ENCODE assay signal across 17 mouse cellular contexts in the genomic region with DNA sequence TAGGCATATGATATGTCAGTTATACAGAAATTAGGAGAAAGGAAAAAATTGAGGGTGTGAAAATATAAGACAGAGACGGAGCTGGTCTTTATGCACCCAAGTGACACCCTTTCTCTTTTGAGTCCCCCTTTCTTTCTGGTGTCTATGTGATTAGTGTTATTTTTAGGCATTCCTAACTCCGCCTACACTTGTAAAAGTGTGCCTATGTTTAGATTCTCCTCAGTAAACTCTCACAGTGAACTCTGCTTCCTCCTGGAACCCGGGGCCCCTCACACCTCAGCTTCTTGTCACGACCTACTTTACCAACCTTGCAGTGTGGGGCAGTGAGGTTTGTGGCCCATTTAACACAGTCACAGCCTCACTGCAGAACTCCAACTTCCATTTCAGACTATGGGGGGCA.
DNase-seq lines count a peak whose midpoint lies in the region; ATAC-seq and TF ChIP-seq lines count a peak whose summit lies in the region.
"Had no signal": no experiment of that assay in that cellular context is flagged by ENCODE, and none has a peak within 500 bp of the region (broad histone marks: within the 10 kb centered on the region; RNA-seq: fewer than 3 reads in every experiment).

No protein-coding gene starts in this region.

- no peak overlapping the region for H3K4me3 ChIP-seq in heart, embryonic 12.5 days
- no peak overlapping the region for H3K4me3 ChIP-seq in heart, embryonic 16.5 days (ENCODE audit: low read length)
- H3K4me3 ChIP-seq in midbrain, embryonic 16.5 days (ENCODE audit: low read depth, low read length) = no peak overlapping the region
- no peak overlapping the region for H3K4me3 ChIP-seq in midbrain, postnatal 0 days (ENCODE audit: low read depth, low read length)
- H3K4me3 ChIP-seq: embryonic facial prominence, embryonic 10.5 days; forebrain, embryonic 13.5 days; intestine, embryonic 15.5 days had no signal

- 30% methylated on average over 4 of the region's 4 CpGs for WGBS in heart, embryonic 12.5 days
- WGBS in heart, embryonic 16.5 days = 26% methylated on average over 4 of the region's 4 CpGs
- WGBS in midbrain, embryonic 16.5 days = 85% methylated on average over 4 of the region's 4 CpGs
- WGBS in midbrain, postnatal 0 days = 81% methylated on average over 4 of the region's 4 CpGs

- DNase-seq in heart, postnatal 25 days (ENCODE audit: low spot score) = no peak
- no peak for DNase-seq in heart, adult 9 months (ENCODE audit: low spot score in 2 of 2)
- no peak for DNase-seq in midbrain, postnatal 0 days (ENCODE audit: low spot score)
- DNase-seq in cerebellum, postnatal 14 days = no peak
- DNase-seq: adrenal gland, adult 2 months; adrenal gland, postnatal 25 days; cerebellum, adult 18-20 months; cerebellum, adult 9-11 months; forebrain, postnatal 0 days; gastrocnemius, postnatal 14 days; kidney, adult 18-20 months had no signal

- H3K36me3 ChIP-seq in heart, embryonic 12.5 days = no peaks in the 10 kb centered on the region
- no peaks in the 10 kb centered on the region for H3K36me3 ChIP-seq in heart, embryonic 16.5 days (ENCODE audit: control insufficient read depth, insufficient read depth)
- no peaks in the 10 kb centered on the region for H3K36me3 ChIP-seq in midbrain, embryonic 16.5 days (ENCODE audit: control insufficient read depth, insufficient read depth, low read length)
- H3K36me3 ChIP-seq in midbrain, postnatal 0 days (ENCODE audit: insufficient read depth, low read length) = no peaks in the 10 kb centered on the region
- H3K36me3 ChIP-seq: embryonic facial prominence, embryonic 10.5 days; intestine, embryonic 15.5 days had no signal

- H3K27me3 ChIP-seq in heart, embryonic 12.5 days (replicated peaks) = no peaks in the 10 kb centered on the region
- H3K27me3 ChIP-seq in heart, embryonic 16.5 days (ENCODE audit: control insufficient read depth, insufficient read depth, low read length) = no peaks in the 10 kb centered on the region
- no peaks in the 10 kb centered on the region for H3K27me3 ChIP-seq in midbrain, embryonic 16.5 days (ENCODE audit: control insufficient read depth, insufficient read depth, low read depth, low read length)
- H3K27me3 ChIP-seq in midbrain, postnatal 0 days (ENCODE audit: insufficient read depth, low read length) = no peaks in the 10 kb centered on the region
- H3K27me3 ChIP-seq: forebrain, embryonic 13.5 days; intestine, embryonic 15.5 days had no signal

- TF ChIP-seq CTCF in midbrain, postnatal 0 days (IDR thresholded peaks at IDR 0.05) = no peak

- H3K9ac ChIP-seq in heart, embryonic 12.5 days = no peak overlapping the region
- peak overlapping the region; percentile 44 for H3K9ac ChIP-seq in heart, embryonic 16.5 days (ENCODE audit: low read length)
- H3K9ac ChIP-seq in midbrain, embryonic 16.5 days (ENCODE audit: low read depth, low read length) = peak overlapping the region; percentile 22; the same call in 1 of the 2 replicates
- H3K9ac ChIP-seq in midbrain, postnatal 0 days (replicated peaks; ENCODE audit: low read length, poor library complexity, severe bottlenecking) = no peak overlapping the region
- H3K9ac ChIP-seq: forebrain, embryonic 13.5 days; forebrain, postnatal 0 days; intestine, embryonic 15.5 days had no signal

- H3K9me3 ChIP-seq in heart, embryonic 12.5 days (replicated peaks) = no peaks in the 10 kb centered on the region
- H3K9me3 ChIP-seq in heart, embryonic 16.5 days (replicated peaks; ENCODE audit: control insufficient read depth, low read length) = no peaks in the 10 kb centered on the region
- H3K9me3 ChIP-seq in midbrain, embryonic 16.5 days (replicated peaks; ENCODE audit: control insufficient read depth, low read length, poor library complexity, severe bottlenecking) = no peaks in the 10 kb centered on the region
- no peaks in the 10 kb centered on the region for H3K9me3 ChIP-seq in midbrain, postnatal 0 days (ENCODE audit: low read length)
- H3K9me3 ChIP-seq: embryonic facial prominence, embryonic 10.5 days; forebrain, embryonic 13.5 days; intestine, embryonic 15.5 days had no signal

- peak overlapping the region; percentile 41 for H3K4me2 ChIP-seq in heart, embryonic 12.5 days
- H3K4me2 ChIP-seq in heart, embryonic 16.5 days (ENCODE audit: low read depth, low read length) = peak overlapping the region; percentile 50
- H3K4me2 ChIP-seq in midbrain, embryonic 16.5 days (ENCODE audit: low read length) = no peak overlapping the region
- no peak overlapping the region for H3K4me2 ChIP-seq in midbrain, postnatal 0 days (ENCODE audit: low read depth, low read length, poor library complexity, severe bottlenecking)
- H3K4me2 ChIP-seq: forebrain, embryonic 13.5 days; intestine, embryonic 15.5 days had no signal

- ATAC-seq in heart, embryonic 12.5 days (ENCODE audit: insufficient number of reproducible peaks, low FRiP score) = peak; percentile 36; the same call in 1 of the 2 replicates
- peak; percentile 68; the same call in 1 of the 2 replicates for ATAC-seq in heart, embryonic 16.5 days (replicated peaks; ENCODE audit: extremely low read depth, insufficient read depth, low FRiP score)
- no peak for ATAC-seq in midbrain, embryonic 16.5 days
- no peak for ATAC-seq in midbrain, postnatal 0 days (ENCODE audit: low FRiP score)
- ATAC-seq: forebrain, embryonic 13.5 days; forebrain, postnatal 0 days; intestine, embryonic 15.5 days had no signal

- peak overlapping the region; percentile 87 for H3K27ac ChIP-seq in heart, embryonic 12.5 days (ENCODE audit: poor library complexity, severe bottlenecking)
- peak overlapping the region; percentile 90 for H3K27ac ChIP-seq in heart, embryonic 16.5 days (ENCODE audit: low read length)
- H3K27ac ChIP-seq in midbrain, embryonic 16.5 days (ENCODE audit: low read length) = peak overlapping the region; percentile 35; the same call in 1 of the 2 replicates
- no peak overlapping the region for H3K27ac ChIP-seq in midbrain, postnatal 0 days (ENCODE audit: low read depth, low read length)
- H3K27ac ChIP-seq: embryonic facial prominence, embryonic 10.5 days; forebrain, embryonic 13.5 days; intestine, embryonic 15.5 days had no signal

- H3K4me1 ChIP-seq in heart, embryonic 12.5 days (replicated peaks) = peaks cover 43% of the 10 kb centered on the region
- H3K4me1 ChIP-seq in heart, embryonic 16.5 days (ENCODE audit: control insufficient read depth, insufficient read depth, low read length) = peaks cover 30% of the 10 kb centered on the region
- H3K4me1 ChIP-seq in midbrain, embryonic 16.5 days (ENCODE audit: control insufficient read depth, insufficient read depth, low read length) = peaks cover 10% of the 10 kb centered on the region
- H3K4me1 ChIP-seq in midbrain, postnatal 0 days (ENCODE audit: insufficient read depth, low read length) = peaks cover 4% of the 10 kb centered on the region; the same call in 1 of the 2 replicates
- H3K4me1 ChIP-seq: forebrain, embryonic 13.5 days; intestine, embryonic 15.5 days had no signal

- intact Hi-C loops in heart, postnatal 25 days (cut with DNase I) = no loop called here

Comparison
In these comparisons a context has a peak if more than half of its experiments do, and no peak if none do; other contexts are left out.
1. H3K9ac ChIP-seq: peak in heart, embryonic 16.5 days (single experiment) and midbrain, embryonic 16.5 days (single experiment); none in heart, embryonic 12.5 days (single experiment) and midbrain, postnatal 0 days (single experiment).
2. ATAC-seq: peak in heart, embryonic 12.5 days (single experiment) and heart, embryonic 16.5 days (single experiment); none in midbrain, embryonic 16.5 days (single experiment) and midbrain, postnatal 0 days (single experiment).
3. H3K4me2 ChIP-seq: peak in heart, embryonic 12.5 days (single experiment) and heart, embryonic 16.5 days (single experiment); none in midbrain, embryonic 16.5 days (single experiment) and midbrain, postnatal 0 days (single experiment).